In the genomic region with DNA sequence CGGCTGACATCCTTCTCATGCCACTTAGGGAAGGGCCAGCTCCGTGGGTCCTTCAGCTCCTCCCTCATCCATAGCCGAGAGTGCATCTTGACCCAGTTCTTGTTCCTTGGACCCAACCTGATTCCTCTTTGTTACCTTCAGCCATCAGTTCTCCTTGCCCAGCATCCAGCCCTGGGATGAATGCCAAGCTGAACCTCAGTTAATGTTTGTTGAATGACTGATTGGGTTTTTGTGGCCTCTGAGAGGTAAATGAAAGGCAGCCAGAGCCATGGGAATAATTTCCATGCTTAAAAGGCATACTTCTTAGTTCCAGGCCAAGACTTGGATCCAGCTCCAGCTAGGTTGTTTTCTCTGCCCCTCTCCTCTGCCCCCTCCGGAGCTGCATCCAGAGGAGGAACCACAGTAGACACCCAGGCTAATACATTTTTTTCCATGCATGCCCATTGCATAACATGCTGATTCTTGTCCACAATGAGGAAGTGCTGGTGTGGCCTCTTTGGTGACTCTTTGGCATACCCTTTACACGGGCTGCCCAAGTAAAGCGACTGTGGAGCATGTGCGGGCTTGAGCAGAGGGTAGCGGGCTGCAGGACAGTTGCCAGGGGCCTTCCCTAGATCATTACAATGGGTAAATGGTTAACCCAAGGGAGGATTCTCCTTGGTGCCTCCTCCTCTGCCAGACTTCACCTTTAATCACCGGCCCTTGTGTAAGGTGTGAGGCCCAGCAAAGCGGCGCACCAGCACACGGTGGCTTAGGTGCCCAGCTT, we compare ENCODE assay signal across 15 mouse cellular contexts. TPM values are rescaled to one million over a fixed set of nuclear protein-coding genes. Genes with fewer than 3 reads are reported as not detected.
DNase-seq lines count a peak whose midpoint lies in the region; ATAC-seq and TF ChIP-seq lines count a peak whose summit lies in the region.
"Had no signal": no experiment of that assay in that cellular context is flagged by ENCODE, and none has a peak within 500 bp of the region (broad histone marks: within the 10 kb centered on the region; RNA-seq: fewer than 3 reads in every experiment).

No protein-coding gene starts in this region.

- H3K9ac ChIP-seq in CH12.LX (ENCODE audit: insufficient read depth, low read depth) = no peak overlapping the region
- H3K9ac ChIP-seq: lung, embryonic 15.5 days had no signal

- H3K79me2 ChIP-seq in CH12.LX (replicated peaks; ENCODE audit: control insufficient read depth, extremely low read depth, insufficient read depth, poor library complexity, severe bottlenecking) = no peaks in the 10 kb centered on the region

- TF ChIP-seq POLR2A in CH12.LX (IDR thresholded peaks at IDR 0.05; ENCODE audit: low read depth, low read length) = no peak

- dilution Hi-C loops in CH12.LX (cut with MboI; ENCODE audit: extremely low pct_ligation_motif_present, extremely low pct_unique_long_range_greater_than_20kb, low sequenced_read_pairs) = no loop called here

- TF ChIP-seq RAD21 in CH12.LX (IDR thresholded peaks at IDR 0.05; ENCODE audit: low read depth, low read length) = no peak

- peaks cover 34 to 50% of the 10 kb centered on the region in 2 experiments for H3K4me1 ChIP-seq in CH12.LX (ENCODE audit: control insufficient read depth in 1 of 2, insufficient read depth in 2 of 2)

- H3K4me3 ChIP-seq in CH12.LX (replicated peaks in 1 of 3; ENCODE audit: low read depth in 2 of 3, low read length in 2 of 3, poor library complexity in 1 of 3) = peak overlapping the region in 1 of 3 experiments; percentile 2
- H3K4me3 ChIP-seq: lung, embryonic 15.5 days had no signal

- ATAC-seq in Patski = peak; percentile 51
- ATAC-seq in inflammation-experienced regulatory T-cells, adult 6 months = no peak
- ATAC-seq: forebrain, embryonic 16.5 days had no signal

- TF ChIP-seq CTCF in CH12.LX (conservative IDR thresholded peaks at IDR 0.05 in 1 of 2, IDR thresholded peaks at IDR 0.05 in 1 of 2; ENCODE audit: low read depth in 2 of 2, low read length in 2 of 2) (no peak), Patski (IDR thresholded peaks at IDR 0.05) (no peak)

- no peaks in the 10 kb centered on the region for H3K9me3 ChIP-seq in CH12.LX (replicated peaks; ENCODE audit: low read length)
- H3K9me3 ChIP-seq: lung, embryonic 15.5 days had no signal

- in situ Hi-C loops in CH12.LX (cut with MboI; ENCODE audit: low pct_ligation_motif_present, low pct_unique_long_range_greater_than_20kb, low sequenced_read_pairs) = no loop called here
- in situ Hi-C loops in Patski (cut with MboI; ENCODE audit: low pct_unique_long_range_greater_than_20kb) = no loop called here

- TF ChIP-seq EP300 in CH12.LX (IDR thresholded peaks at IDR 0.05; ENCODE audit: low read length) = peak; percentile 42; the same call in 1 of the 2 replicates

- POLR2A ChIA-PET in Patski (lab: Charles Lee) = interaction anchor here (0.6 kb wide), 1 partner anchor 352 kb away, joined by 3 read pairs; no protein-coding TSS in a partner anchor

- H3K27me3 ChIP-seq in CH12.LX (replicated peaks) (no peaks in the 10 kb centered on the region), Patski (no peaks in the 10 kb centered on the region)
- H3K27me3 ChIP-seq: lung, embryonic 15.5 days had no signal

- DNase-seq in CH12.LX (ENCODE audit: extremely low read depth) (peak; percentile 58), Patski (ENCODE audit: low read depth, low spot score) (peak; percentile 60)
- DNase-seq in kidney, adult 18-20 months = peak; percentile 79
- peak; percentile 51 to 66 for DNase-seq in kidney, postnatal 4 days
- DNase-seq in adrenal gland, postnatal 36 days = no peak
- no peak for DNase-seq in spleen, postnatal 10 days (ENCODE audit: low spot score in 2 of 2)
- DNase-seq: heart, postnatal 4 days; thymus, adult 18-20 months had no signal

- CTCF ChIA-PET in Patski (lab: Charles Lee) = no interaction called here

- H3K4me2 ChIP-seq in CH12.LX (ENCODE audit: insufficient read depth, low read depth, poor library complexity, severe bottlenecking) = peak overlapping the region; percentile 5; the same call in 1 of the 2 replicates
- H3K4me2 ChIP-seq: lung, embryonic 15.5 days had no signal

- H3K36me3 ChIP-seq in CH12.LX (replicated peaks in 1 of 2; ENCODE audit: control insufficient read depth in 1 of 2, insufficient read depth in 1 of 2, low read length in 1 of 2) = no peaks in the 10 kb centered on the region
- H3K36me3 ChIP-seq: lung, embryonic 15.5 days had no signal

- H3K27ac ChIP-seq in CH12.LX (ENCODE audit: insufficient read depth, low read depth) = peak overlapping the region; percentile 7; the same call in 1 of the 2 replicates
- H3K27ac ChIP-seq: lung, embryonic 15.5 days had no signal

TF ChIP-seq in CH12.LX, 34 proteins besides CTCF, POLR2A, EP300 and RAD21:
- TF ChIP-seq CHD2 (IDR thresholded peaks at IDR 0.05; ENCODE audit: low read length) (no peak), ETS1 (conservative IDR thresholded peaks at IDR 0.05; ENCODE audit: low read depth, low read length) (peak; percentile 53; the same call in 1 of the 2 replicates), MAZ (IDR thresholded peaks at IDR 0.05; ENCODE audit: low read depth, low read length) (0 out of 2 replicates have a peak, but pooled peaks have one; percentile 48), NRF1 (IDR thresholded peaks at IDR 0.05; ENCODE audit: low read depth, low read length) (peak; percentile 60), PAX5 (IDR thresholded peaks at IDR 0.05; ENCODE audit: low read length) (no peak), IRF4 (IDR thresholded peaks at IDR 0.05; ENCODE audit: low read depth, low read length) (no peak), CHD1 (IDR thresholded peaks at IDR 0.05; ENCODE audit: low read depth, low read length) (peak; percentile 85), BHLHE40 (IDR thresholded peaks at IDR 0.05; ENCODE audit: low read depth, low read length) (peak; percentile 80), ELF1 (IDR thresholded peaks at IDR 0.05; ENCODE audit: low read depth, low read length) (peak; percentile 81), ZNF384 (IDR thresholded peaks at IDR 0.05; ENCODE audit: low read depth, low read length) (peak; percentile 82), SIN3A (IDR thresholded peaks at IDR 0.05; ENCODE audit: low read length) (0 out of 2 replicates have a peak, but pooled peaks have one; percentile 27)
TF ChIP-seq in CH12.LX: peak in this region for 8.

RNA-seq across cellular contexts. Expression of a gene that starts 20.0 kb away (rescaled TPM):
- total RNA-seq in CH12.LX (2012; rRNA removed) (0.04 TPM in 1 of 2 replicates, not detected in the other), CH12.LX (2014; rRNA removed) (not detected in 2 replicates)
- polyA plus RNA-seq in CH12.LX (2012; ENCODE audit: insufficient read length, low read depth) (0.14 and 0.17 TPM in 2 replicates), Patski (2021) (1.8 TPM)
- polyA plus RNA-seq in inflammation-experienced regulatory T-cells, adult 6 months (2017; shearing (Covaris generic)) = not detected
- 10 to 100 TPM; 22.3 to 29.0 TPM for total RNA-seq in adrenal gland, postnatal 36 days (2021)

RNA-seq across cellular contexts. Expression of a gene that starts 37.7 kb away (rescaled TPM):
- total RNA-seq in CH12.LX (2012; rRNA removed) (not detected in 2 replicates), CH12.LX (2014; rRNA removed) (not detected in 2 replicates)
- polyA plus RNA-seq in CH12.LX (2012; ENCODE audit: insufficient read length, low read depth) (not detected in 2 replicates), Patski (2021) (not detected)
- not detected for polyA plus RNA-seq in inflammation-experienced regulatory T-cells, adult 6 months (2017; shearing (Covaris generic))
- not detected for total RNA-seq in adrenal gland, postnatal 36 days (2021)
- total RNA-seq: heart, adult 8-10 months; heart, postnatal 4 days; layer of hippocampus, adult 18-20 months; left cerebral cortex, postnatal 10 days had no signal
- polyA plus RNA-seq: forebrain, embryonic 16.5 days; lung, embryonic 15.5 days; small intestine, adult 2 months had no signal

Comparison
In these comparisons a context has a peak if more than half of its experiments do, and no peak if none do; other contexts are left out.
1. DNase-seq: peak in CH12.LX (single experiment), Patski (single experiment), kidney, adult 18-20 months (single experiment) and kidney, postnatal 4 days (2 of 2); none in adrenal gland, postnatal 36 days (0 of 2) and spleen, postnatal 10 days (0 of 2).